Mouse (Mus musculus) heart, postnatal 4 days (tissue): ENCODE results near the gene Mgp. TPM values are rescaled to one million over a fixed set of nuclear protein-coding genes. Genes with fewer than 3 reads are reported as not detected.

Source experiments
- DNase-seq: peaks from one replicate; pipeline ENCODE4 v3.0.0; 2021
- total RNA-seq, 2 experiments: library from RNA; stranded (reverse); gene quantifications; 2 replicates each; pipeline ENCODE4 v1.2.3; 2021

Mgp gene
- total RNA-seq, 2 experiments from 2014 or later: 188 to 201 TPM

DNA sequence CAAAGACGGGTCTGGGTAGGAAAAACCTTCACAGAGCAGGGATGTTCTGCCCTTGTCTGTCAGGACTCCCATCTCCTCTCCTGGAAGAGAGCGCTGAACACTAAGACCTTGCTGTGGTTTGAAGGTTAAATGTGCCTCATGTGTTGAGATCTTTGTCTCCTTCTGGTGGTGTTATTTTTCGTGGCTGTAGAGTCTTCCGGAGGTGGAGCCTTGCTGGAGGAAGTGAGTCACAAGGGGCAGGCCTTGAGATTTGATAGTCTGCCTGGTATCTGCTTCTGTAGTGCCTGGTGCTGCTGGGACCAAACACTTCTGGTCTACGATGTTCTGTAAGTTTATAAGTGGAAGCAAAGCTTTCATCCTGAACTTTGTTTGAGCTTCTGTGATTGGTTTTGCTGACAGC is 26.7 kb downstream of the Mgp start:
- no peak for DNase-seq

DNA sequence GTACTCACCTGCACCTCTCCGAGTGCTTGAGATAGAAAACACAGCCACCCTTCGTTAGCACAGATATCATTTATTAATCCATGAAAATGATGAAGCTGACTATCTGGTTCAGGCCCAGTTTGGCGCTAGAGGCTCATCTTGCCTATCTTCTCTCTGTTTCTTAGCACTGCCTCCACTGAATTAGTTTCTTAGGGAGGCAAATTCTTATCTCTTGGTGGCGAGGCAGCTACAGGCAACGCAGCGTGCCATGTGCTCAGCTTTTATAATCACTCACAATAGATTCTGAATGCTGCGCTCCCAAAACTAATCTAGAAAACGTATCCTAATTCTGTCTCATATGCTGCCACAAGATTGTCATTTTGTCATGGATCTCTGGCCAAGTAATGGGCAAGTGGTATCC is 27.2 kb downstream of the Mgp start:
- DNase-seq: no peak

DNA sequence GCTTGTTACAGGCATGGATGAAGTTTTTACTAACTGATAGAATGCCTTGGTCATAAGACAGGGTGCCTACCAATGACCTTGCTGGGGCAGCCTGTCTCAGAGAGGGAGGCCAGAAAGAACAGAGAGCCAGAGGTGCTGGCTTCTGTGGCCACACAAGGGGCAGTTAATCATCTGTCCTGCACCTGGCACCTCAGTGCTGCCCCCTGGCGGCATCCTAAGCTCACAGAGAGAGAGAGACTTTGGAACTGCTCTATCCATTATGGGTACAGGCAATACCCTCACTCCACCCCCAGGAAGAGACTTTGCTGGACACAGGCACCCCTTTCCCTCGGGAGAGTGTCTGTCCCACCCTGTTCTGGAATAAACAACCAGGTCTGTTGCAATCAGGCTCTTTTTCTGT is 27.8 kb downstream of the Mgp start:
- peak; percentile 69 for DNase-seq

DNA sequence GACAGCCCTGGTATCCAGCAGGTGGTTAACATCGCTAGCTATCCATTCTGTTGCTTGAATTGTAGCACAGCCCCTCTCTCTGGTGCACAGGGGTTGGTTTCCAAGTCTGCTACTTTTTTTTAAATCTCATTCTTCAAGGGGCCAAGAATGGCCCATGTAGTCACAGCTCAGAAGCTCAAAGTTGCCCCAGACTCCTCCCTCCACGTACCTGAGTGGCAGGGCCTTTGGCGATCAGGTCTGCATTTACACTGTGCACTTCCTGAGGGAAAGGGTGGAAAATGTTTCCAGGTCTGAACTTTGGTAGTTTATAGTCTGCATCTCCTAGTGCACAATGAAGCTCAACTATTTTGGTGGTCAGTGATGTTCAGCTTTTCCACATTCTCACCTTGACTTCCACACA is 28.4 kb downstream of the Mgp start:
- DNase-seq: no peak

DNA sequence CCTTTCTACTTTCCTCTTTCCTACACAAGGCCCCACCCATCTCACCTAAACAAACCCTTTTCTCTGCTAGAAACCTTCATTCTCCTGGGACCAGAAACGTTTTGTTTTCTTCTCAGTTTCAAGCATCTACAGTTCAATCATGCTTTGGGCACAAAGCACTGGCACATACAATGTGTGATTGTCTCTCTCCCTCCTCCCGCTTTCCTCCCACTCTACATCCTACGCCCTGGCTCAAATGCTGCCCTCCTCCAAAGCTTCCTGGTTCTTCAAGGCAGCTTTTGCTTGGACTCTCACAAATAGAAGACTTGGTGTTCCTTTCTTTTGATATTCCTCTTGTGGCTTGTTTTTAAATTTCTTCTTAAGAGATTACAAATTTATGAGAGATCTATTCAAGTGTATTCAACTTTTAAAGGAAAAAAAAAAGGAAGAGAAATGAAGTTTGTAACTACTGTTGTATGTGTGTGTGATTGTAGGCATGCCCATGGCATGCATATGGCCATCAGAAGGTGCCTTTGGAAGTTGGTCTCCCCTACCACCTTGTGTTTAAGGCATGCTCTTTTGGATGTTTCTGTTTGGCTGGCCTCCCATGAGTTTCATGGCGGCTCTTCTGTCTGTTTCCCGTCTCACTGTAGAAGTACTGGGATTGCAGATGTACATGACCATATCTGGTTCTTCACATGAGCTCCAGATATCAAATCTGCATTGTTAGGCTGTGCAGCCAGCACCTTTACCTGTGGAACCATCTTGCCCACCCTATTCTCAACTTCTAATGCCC is 29.7 kb downstream of the Mgp start:
- no peak for DNase-seq

DNA sequence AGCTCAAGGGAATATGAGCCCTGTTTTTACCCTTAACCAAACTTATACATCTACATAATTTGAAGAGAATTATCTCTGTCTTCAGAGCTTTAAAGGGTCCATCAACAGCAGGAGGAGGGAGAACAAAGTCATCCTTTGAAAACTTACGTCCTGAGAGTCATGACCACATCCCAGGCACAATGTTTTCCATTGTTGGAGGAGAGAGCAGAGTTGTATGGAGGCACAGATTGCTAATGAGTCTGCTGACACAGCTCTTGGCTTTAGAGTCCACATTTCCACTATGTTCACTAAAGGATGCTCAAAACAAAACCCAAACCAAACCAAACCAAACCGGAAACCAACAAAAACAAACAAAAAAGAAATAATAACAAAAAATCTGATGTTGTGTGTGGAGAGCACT is 30.7 kb downstream of the Mgp start:
- no peak for DNase-seq

DNA sequence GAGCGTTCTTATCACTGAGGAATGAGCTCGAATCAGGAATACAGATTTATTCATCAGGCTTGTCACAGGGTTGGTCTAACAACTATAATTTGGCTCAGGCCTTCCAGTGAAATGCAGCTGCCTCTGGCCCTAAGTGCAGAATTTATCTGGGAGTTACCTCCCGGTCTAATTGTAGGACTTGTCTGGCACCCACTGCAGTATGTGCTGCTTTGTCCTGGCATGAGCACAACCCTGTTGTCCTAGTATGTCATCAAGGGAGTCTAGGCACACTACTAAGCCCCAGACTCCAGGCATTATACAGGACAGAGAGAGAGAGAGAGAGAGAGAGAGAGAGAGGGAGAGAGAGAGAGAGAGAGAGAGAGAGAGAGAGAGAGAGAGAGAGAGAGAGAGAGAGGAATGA is 38.3 kb downstream of the Mgp start:
- no peak for DNase-seq

DNA sequence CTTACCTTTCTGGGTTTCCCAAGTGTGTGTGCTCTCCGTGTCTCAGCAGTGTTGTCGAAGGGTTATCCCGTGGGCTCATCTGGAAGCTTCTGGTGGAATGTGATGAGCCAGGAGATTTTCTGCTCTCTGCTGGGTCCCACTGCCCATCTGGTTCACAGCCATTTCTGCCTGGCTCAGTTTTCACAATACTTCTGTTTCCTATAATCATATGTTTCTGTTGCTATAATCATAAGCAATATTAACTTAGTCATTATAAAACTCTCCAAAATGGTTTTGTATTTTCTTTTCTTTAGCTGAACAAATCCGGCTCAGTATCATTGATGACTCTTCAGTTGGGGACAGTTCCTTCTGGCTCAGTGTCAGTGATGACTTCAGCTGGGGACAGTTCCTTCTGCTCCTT is 40.3 kb downstream of the Mgp start, which contains the start of gene Smco3:
Gene Smco3 (minus strand): TSS at position 101 of the 400 bp plus-strand sequence.
- DNase-seq: no peak

DNA sequence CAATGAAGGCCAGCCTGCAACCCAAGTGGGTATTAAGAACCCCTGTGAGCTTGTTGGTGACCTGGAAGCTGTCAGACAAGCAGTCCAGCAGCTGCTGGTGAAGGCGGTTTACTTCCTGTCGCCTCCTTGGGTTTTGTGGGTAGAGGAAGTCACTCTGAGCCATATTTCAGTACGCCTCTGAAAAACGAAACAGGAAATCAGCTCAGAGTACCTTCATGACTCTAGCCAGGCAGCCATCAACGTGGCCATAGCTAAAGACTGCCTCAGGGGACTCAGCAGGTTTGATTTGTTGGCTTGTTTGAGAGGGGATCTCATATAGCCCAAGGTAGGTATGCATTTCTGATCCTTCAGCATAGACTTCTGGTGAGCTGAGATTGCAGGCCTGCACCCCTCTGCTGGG is 43.9 kb downstream of the Mgp start:
- no peak for DNase-seq

DNA sequence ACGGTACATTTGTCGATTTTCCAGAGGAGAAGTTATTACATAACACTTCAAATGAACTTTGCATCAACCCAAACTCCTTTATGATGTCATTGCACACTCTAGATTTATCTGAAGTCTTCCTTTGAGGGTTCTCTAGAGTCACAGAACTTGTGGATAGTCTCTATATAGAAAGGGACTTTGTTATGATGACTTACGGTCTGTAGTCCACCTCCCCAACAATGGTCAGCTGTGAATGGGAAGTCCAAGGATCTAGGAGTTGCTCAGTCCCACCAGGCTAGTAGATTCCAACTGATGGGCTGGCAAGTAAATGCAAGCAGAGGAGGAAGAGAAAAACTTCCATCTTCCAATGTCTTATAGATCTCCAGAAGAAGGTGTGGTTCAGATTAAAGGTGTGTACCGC is 46.9 kb downstream of the Mgp start:
- no peak for DNase-seq

DNA sequence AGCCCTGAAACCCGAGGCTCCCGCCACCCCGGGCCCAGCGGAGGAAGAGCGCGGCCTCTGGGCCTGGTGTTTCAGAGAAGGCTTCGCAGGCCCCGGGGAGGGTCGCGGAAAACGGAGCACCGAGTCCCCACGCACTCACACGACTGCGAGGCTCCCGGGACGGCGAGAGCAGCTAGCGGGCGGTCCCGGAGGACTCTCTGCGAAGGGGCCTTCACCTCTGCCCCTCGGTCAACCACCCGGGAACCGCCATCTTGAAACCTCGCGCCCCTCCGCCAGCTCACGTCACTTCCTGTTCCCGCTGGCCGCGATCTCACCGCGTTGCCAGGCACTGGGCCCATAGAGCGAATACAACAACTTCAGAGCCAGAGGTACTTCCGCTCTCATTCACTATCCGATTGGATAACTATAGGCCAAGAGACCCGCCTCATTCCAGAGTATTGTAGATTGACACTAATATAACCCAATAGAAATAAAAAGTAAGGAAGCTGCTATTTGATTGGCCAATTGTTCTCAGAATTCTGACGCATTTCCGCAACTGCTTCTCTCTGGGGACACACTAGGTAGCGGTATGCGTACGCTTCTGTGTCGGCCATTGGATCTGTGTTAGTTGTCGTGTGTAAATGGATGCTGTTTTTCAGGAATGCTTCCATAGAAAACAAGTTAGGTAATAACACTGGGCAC is 47.6 kb downstream of the Mgp start, which contains the start of gene Wbp11:
Gene Wbp11 (minus strand): TSS at position 353 of the 681 bp plus-strand sequence.
- peak; percentile 96 for DNase-seq

DNA sequence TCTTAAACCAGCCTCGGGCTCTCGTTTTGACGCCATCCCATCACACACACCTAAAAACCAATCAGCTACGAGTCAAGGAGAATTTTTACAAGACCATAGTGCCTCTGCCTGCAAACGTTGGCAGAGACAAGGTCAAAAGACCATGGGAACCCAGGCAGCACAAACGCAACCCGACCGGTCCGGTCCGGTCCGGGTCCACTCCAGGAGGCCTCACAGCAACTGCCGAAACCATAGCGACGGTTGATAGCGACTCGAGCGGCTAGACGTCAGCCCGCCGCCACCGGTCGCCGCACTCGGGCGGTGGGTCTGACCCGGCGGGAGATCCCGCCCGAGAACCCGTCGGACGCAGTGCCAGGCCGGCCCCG is 48.1 kb downstream of the Mgp start, which contains the start of gene BC049715:
Gene BC049715 (plus strand): TSS at position 111 of the 365 bp plus-strand sequence.
- no peak for DNase-seq

DNA sequence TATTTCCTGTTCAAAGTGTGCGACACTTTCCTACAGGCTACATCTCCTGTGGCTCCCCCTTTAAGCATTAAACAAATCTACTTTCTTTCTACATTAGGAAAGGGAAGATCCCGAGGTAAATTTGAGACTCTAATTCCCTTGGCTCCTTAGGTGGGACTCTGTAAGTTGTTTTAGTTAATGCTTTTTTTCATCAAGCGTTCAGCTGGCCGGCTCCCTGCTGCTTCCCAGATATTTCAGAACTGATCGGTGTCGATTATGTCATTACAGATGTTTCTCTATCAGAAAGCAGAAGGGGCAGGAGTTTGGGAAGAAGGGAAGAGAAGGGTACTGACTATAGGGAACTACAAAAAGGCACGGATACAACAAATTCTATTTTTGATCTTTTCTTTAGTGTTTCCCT is 48.5 kb downstream of the Mgp start:
- no peak for DNase-seq

DNA sequence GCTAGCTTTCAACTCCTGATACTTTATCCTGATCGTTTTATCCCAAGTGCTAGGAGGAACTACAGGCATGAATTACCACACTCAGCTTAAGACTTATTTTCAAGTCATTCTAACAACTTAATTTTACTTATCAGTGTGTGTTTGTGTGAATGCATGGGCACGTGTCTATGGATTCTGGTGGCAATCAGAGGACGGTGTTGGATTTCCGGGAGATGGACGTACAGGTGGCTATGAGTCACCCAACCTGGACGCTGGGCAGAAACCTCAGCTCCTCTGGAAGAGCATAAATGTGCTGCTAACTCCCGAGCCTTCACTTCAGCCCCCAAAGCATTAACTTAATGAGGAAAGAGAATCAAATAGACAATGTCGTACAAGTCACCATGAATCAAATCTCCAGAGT is 50.6 kb downstream of the Mgp start:
- no peak for DNase-seq

Other genes with a start within 250 kb of the Mgp start
- 10 to 100 TPM; 20.7 to 23.6 TPM for gene Plbd1, start 213.9 kb downstream of the Mgp start, total RNA-seq
- not detected for gene Gucy2c, start 94.1 kb downstream of the Mgp start, total RNA-seq
- gene Hist4h4, start 71.4 kb downstream of the Mgp start, total RNA-seq: 10 to 100 TPM; 32.8 to 34.4 TPM
- 10 to 100 TPM; 28.1 to 33.6 TPM for gene H2afj, start 67.6 kb downstream of the Mgp start, total RNA-seq
- gene BC049715, start 48.2 kb downstream of the Mgp start, total RNA-seq: 1 to 10 TPM; 2.1 to 2.5 TPM
- gene Wbp11, start 47.6 kb downstream of the Mgp start, total RNA-seq: 10 to 100 TPM; 89.9 to 90.8 TPM
- under 1 TPM in 1 of 2 experiments, not detected in 1; 0.20 TPM for gene Smco3, start 40.4 kb downstream of the Mgp start, total RNA-seq
- 10 to 100 TPM in 1 of 2 experiments, 1 to 10 TPM in 1; 7.0 to 10.5 TPM for gene Art4, start 18.1 kb downstream of the Mgp start, total RNA-seq
- gene Erp27, start 46.4 kb upstream of the Mgp start, total RNA-seq: under 1 TPM in 1 of 2 experiments, not detected in 1; 0.20 TPM
- gene Pde6h, start 48.0 kb upstream of the Mgp start, total RNA-seq: not detected
- 10 to 100 TPM; 33.6 to 39.4 TPM for gene Arhgdib, start 66.1 kb upstream of the Mgp start, total RNA-seq